Mouse (Mus musculus) stomach, postnatal 0 days (tissue): Measurements from ENCODE around the gene Rapgef3. TPM values are rescaled to one million over a fixed set of nuclear protein-coding genes. Genes with fewer than 3 reads are reported as not detected.
A peak's percentile ranks its signal among the peaks of the same experiment; 100 is the strongest.

Source experiments
- ATAC-seq: fragments of 200-750 bp; cut with Nextera tagmentation; 2 replicates; pipeline ENCODE4 v1.8.0; 2017; ENCODE audit not compliant: low FRiP score, low TSS enrichment
- DNase-seq: peaks from one replicate; pipeline ENCODE4 v3.0.0-alpha.2; 2016; ENCODE audit warnings: low spot score
- H3K27ac ChIP-seq: fragments of 300-500 bp; sonication (generic); replicated peaks from 2 replicates; pipeline ENCODE4 v1.5.1; 2014; ENCODE audit warnings: mild to moderate bottlenecking, control low read depth
- H3K27me3 ChIP-seq: fragments of 300-500 bp; sonication (generic); 2 replicates; pipeline ENCODE4 v1.6.1; 2014; ENCODE audit warnings: low read length; ENCODE audit not compliant: control insufficient read depth, insufficient read depth
- H3K36me3 ChIP-seq: fragments of 300-500 bp; sonication (generic); 2 replicates; pipeline ENCODE4 v1.6.1; 2014; ENCODE audit warnings: low read length, mixed read lengths; ENCODE audit not compliant: control insufficient read depth, insufficient read depth
- H3K4me1 ChIP-seq: fragments of 300-500 bp; sonication (generic); replicated peaks from 2 replicates; pipeline ENCODE4 v1.6.1; 2014; ENCODE audit warnings: antibody characterized with exemption; ENCODE audit not compliant: control insufficient read depth, insufficient read depth
- H3K4me2 ChIP-seq: fragments of 300-500 bp; sonication (generic); replicated peaks from 2 replicates; pipeline ENCODE4 v1.6.1; 2014; ENCODE audit warnings: low read depth, mild to moderate bottlenecking, control low read depth, moderate library complexity
- H3K4me3 ChIP-seq: fragments of 300-500 bp; sonication (generic); 2 replicates; pipeline ENCODE4 v1.5.1; 2014; ENCODE audit warnings: low read depth, low read length, control low read depth
- H3K9ac ChIP-seq: fragments of 300-500 bp; sonication (generic); 2 replicates; pipeline ENCODE4 v1.6.1; 2014; ENCODE audit warnings: mild to moderate bottlenecking, low read length, control low read depth, mixed read lengths
- H3K9me3 ChIP-seq: fragments of 300-500 bp; sonication (generic); 2 replicates; pipeline ENCODE4 v1.6.1; 2016; ENCODE audit warnings: low read length; ENCODE audit not compliant: control insufficient read depth
- CTCF ChIP-seq: IDR thresholded peaks from 2 replicates; pipeline ENCODE4 v1.5.1; 2016; ENCODE audit warnings: antibody characterized with exemption, low read depth, mild to moderate bottlenecking, moderate library complexity
- EP300 ChIP-seq: optimal IDR thresholded peaks from 2 replicates; pipeline ENCODE3; 2016; ENCODE audit warnings: antibody characterized with exemption
- WGBS: fragments of 180-500 bp; shearing (Covaris S2); extraction: QIAGEN DNeasy Blood & Tissue Kit; methylation state at CpG from one replicate; pipeline ENCODE4 v1.1.7; 2014; 5-methylcytosine and 5-hydroxymethylcytosine counted together
- polyA plus RNA-seq: library from polyadenylated mRNA; unstranded; fragments of >200 nt; fragmentation: Nextera tagmentation; extraction: Ambion mirVana; gene quantifications from 2 replicates; pipeline ENCODE4 v1.2.1, GENCODE M21; 2015

The Rapgef3 gene
- polyA plus RNA-seq, 1 experiment from 2014 or later = 3.2 TPM

GRCm38 (mm10) chr15:97798134-97798533 is 30.4 kb upstream of the Rapgef3 start:
- DNase-seq = no peak
- Histone ChIP-seq H3K27ac (no peak overlapping the region), H3K27me3 (no peaks in the 10 kb centered on the region), H3K9me3 (no peaks in the 10 kb centered on the region), H3K4me1 (no peaks in the 10 kb centered on the region), H3K9ac (no peak overlapping the region), H3K4me2 (no peak overlapping the region), H3K36me3 (peaks cover 23% of the 10 kb centered on the region), H3K4me3 (no peak overlapping the region)
- TF ChIP-seq EP300 (no peak), CTCF (no peak)
- ATAC-seq = no peak
- WGBS = 82% methylated on average over 17 of the region's 17 CpGs

- Histone ChIP-seq H3K36me3 (peaks cover 26% of the 10 kb centered on the region), H3K4me2 (no peak overlapping the region), H3K4me1 (no peaks in the 10 kb centered on the region), H3K4me3 (no peak overlapping the region), H3K9ac (no peak overlapping the region), H3K27me3 (no peaks in the 10 kb centered on the region), H3K27ac (no peak overlapping the region), H3K9me3 (no peaks in the 10 kb centered on the region)
- DNase-seq (no peak), ATAC-seq (no peak)
- 91% methylated on average over 17 of the region's 17 CpGs for WGBS
- TF ChIP-seq EP300 (no peak), CTCF (no peak)
Observed at GRCm38 (mm10) chr15:97796674-97797310, 29.0 kb upstream of the Rapgef3 start.

GRCm38 (mm10) chr15:97795559-97796235 is 27.9 kb upstream of the Rapgef3 start:
- Histone ChIP-seq H3K9ac (no peak overlapping the region), H3K4me1 (no peaks in the 10 kb centered on the region), H3K9me3 (no peaks in the 10 kb centered on the region), H3K4me3 (no peak overlapping the region), H3K36me3 (peaks cover 30% of the 10 kb centered on the region), H3K4me2 (no peak overlapping the region), H3K27ac (no peak overlapping the region), H3K27me3 (no peaks in the 10 kb centered on the region)
- DNase-seq = no peak
- WGBS = 93% methylated on average over 10 of the region's 10 CpGs
- TF ChIP-seq EP300 (no peak), CTCF (no peak)
- ATAC-seq = no peak

- DNase-seq (no peak), ATAC-seq (no peak)
- Histone ChIP-seq H3K9ac (no peak overlapping the region), H3K4me3 (no peak overlapping the region), H3K27me3 (no peaks in the 10 kb centered on the region), H3K4me1 (no peaks in the 10 kb centered on the region), H3K27ac (no peak overlapping the region), H3K4me2 (no peak overlapping the region), H3K9me3 (no peaks in the 10 kb centered on the region), H3K36me3 (peaks cover 25% of the 10 kb centered on the region)
- 72% methylated on average over 5 of the region's 5 CpGs for WGBS
- TF ChIP-seq CTCF (peak; percentile 60), EP300 (no peak)
Observed at GRCm38 (mm10) chr15:97794268-97794667, 26.5 kb upstream of the Rapgef3 start.

GRCm38 (mm10) chr15:97793386-97794153 is 25.8 kb upstream of the Rapgef3 start:
- Histone ChIP-seq H3K9me3 (no peaks in the 10 kb centered on the region), H3K4me3 (no peak overlapping the region), H3K27me3 (no peaks in the 10 kb centered on the region), H3K27ac (no peak overlapping the region), H3K36me3 (peaks cover 25% of the 10 kb centered on the region), H3K9ac (no peak overlapping the region), H3K4me2 (no peak overlapping the region), H3K4me1 (no peaks in the 10 kb centered on the region)
- DNase-seq = no peak
- no peak for ATAC-seq
- 93% methylated on average over 18 of the region's 18 CpGs for WGBS
- TF ChIP-seq CTCF (no peak), EP300 (no peak)
